Mouse (Mus musculus) brain, embryonic 14.5 days (tissue): ENCODE results near the gene Theg. TPM values are rescaled to one million over a fixed set of nuclear protein-coding genes. Genes with fewer than 3 reads are reported as not detected.

ENCODE experiments used
- DNase-seq: peaks from one replicate; pipeline ENCODE4 v3.0.0-alpha.2; 2011; ENCODE audit warnings: low read depth
- CTCF ChIP-seq: fragments of 200-500 bp; IDR thresholded peaks from 2 replicates; pipeline ENCODE4 v1.5.1; 2012; ENCODE audit warnings: inconsistent platforms, mild to moderate bottlenecking, moderate library complexity, borderline replicate concordance; ENCODE audit not compliant: insufficient read depth, insufficient read length; ENCODE audit errors: extremely low read depth
- POLR2A ChIP-seq: fragments of 200-500 bp; IDR thresholded peaks from 2 replicates; pipeline ENCODE4 v1.6.1; 2012; ENCODE audit warnings: mild to moderate bottlenecking, inconsistent platforms, borderline replicate concordance; ENCODE audit not compliant: poor library complexity, insufficient read depth, insufficient read length, severe bottlenecking; ENCODE audit errors: extremely low read depth
- polyA plus RNA-seq: library from polyadenylated mRNA; depleted of rRNA; stranded (reverse); fragments of >200 nt; gene quantifications from 2 replicates; pipeline ENCODE4 v1.2.3, GENCODE M21; 2012

Gene Theg
- polyA plus RNA-seq, 1 experiment, result not detected

GRCm38 (mm10) chr10:79550366-79550765 is 36.8 kb downstream of the Theg start:
- no peak for TF ChIP-seq CTCF
- no peak for DNase-seq

- no peak for TF ChIP-seq CTCF
- no peak for TF ChIP-seq POLR2A
Observed at GRCm38 (mm10) chr10:79548971-79549723, 38.0 kb downstream of the Theg start.

DNA sequence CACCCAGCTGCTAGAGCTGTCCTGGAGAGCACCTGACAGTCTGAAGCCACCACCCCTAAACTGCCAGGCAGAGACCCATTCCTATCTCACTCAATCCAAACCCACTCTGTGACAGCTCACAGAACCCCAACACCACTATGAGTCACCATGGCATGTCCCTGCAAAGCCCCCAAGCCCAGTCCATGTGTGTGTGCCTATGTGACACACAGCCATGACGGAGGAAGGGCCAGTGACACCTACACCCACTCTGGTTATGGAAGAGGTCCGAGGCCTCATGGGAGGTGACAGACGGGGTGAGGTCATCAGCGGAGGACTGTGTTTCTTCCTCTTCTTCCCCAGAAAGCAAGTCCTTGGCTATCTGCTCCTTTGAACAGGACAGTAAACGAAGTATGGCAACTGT is 38.6 kb downstream of the Theg start:
- no peak for TF ChIP-seq CTCF
- DNase-seq, result no peak

More at GRCm38 (mm10) chr10:79548971-79549723, 38.0 kb downstream of the Theg start:
- no peak for DNase-seq

- no peak for TF ChIP-seq POLR2A
- TF ChIP-seq CTCF, result no peak
- DNase-seq, result no peak
Observed at GRCm38 (mm10) chr10:79547148-79547675, 39.9 kb downstream of the Theg start.

DNA sequence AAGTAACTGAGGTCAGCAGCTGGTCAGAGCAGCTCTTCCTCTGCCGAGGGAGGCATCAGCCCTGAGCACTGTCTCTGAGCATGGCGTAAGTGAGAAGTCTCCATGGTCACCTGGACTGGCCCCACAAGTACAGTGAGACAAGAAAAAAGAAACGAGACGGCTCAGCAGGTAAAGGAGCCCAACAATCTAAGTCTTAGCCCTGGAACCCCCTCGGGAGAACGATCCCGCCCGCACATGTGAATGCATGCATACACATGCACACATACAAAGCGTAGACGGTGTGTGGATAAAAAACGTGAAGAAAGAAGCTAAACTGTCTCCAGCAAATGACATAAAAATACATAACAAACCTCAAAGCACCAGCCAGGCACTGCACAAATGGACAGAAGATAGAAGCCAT is 40.6 kb downstream of the Theg start:
- no peak for TF ChIP-seq CTCF
- no peak for DNase-seq

GRCm38 (mm10) chr10:79545891-79546290 is 41.2 kb downstream of the Theg start:
- TF ChIP-seq CTCF, result no peak
- TF ChIP-seq POLR2A, result no peak
- no peak for DNase-seq

DNA sequence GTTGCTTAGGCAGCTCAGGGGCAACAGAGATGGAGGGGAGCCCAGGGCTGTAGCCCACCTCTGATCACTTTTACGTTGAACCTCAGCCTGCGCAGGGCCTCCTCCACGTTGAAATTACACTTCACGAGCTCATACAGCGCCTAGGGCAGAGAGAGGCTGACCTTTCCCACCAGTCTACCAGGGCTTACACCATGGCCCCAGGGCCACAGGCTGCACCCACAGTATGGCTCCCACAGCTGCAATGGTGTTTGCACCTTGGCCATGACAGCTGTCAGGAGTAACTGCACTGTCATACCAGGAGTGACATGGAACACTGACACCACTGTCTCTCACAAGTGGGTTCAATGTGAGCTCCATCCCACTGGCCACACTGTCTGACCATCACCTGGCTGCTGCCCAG is 42.5 kb downstream of the Theg start:
- DNase-seq, result no peak
- TF ChIP-seq POLR2A (no peak), CTCF (no peak)

- DNase-seq, result no peak
- TF ChIP-seq CTCF (no peak), POLR2A (no peak)
Observed at GRCm38 (mm10) chr10:79543884-79544597, 43.1 kb downstream of the Theg start.

GRCm38 (mm10) chr10:79542171-79542570 is 45.0 kb downstream of the Theg start:
- DNase-seq, result no peak

DNA sequence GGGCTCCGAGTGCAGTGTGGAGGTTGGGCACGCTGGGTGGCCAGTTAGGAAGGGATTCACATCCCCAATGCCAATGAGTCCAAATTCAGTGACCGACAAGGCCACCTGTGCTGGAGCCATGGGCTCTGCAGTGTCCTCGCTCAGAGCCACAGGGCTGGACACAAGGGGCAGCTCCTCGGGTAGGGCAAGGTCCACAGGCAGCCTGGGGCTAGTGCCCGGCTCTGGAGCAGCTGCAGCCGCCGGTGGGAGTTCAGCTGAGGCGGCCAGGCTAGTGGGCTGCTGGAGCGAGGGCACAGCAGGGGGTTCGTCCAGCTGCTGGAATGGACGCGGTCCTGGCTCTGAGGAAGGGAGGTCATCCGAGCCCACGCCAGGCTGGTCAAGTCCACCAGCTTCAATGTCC is 45.6 kb downstream of the Theg start:
- no peak for TF ChIP-seq CTCF
- no peak for TF ChIP-seq POLR2A
- no peak for DNase-seq

More at GRCm38 (mm10) chr10:79542171-79542570, 45.0 kb downstream of the Theg start:
- TF ChIP-seq CTCF, result no peak
- TF ChIP-seq POLR2A, result no peak

DNA sequence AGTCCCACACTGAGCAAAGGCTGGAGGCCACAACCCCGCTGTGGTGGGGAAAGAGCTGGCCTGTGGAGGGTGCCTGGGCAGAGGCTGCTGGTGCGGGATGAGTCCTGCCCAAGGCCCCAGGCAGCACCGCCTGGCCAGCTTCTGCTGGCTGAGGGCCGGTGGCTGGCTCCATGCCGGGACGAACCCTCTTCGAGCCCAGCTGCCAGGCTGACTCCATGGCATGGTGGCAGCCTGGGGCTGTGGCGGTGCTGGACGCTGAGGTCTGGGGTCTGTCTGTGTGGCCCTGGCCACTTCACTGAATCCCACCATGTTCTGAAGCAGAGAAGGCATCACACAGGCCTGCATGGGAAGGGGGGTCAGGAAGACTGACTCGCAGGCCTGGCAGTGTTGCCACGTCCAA is 46.4 kb downstream of the Theg start:
- TF ChIP-seq POLR2A (no peak), CTCF (no peak)
- no peak for DNase-seq
